Mouse (Mus musculus): ENCODE measurements around the gene Bicral.

DNA sequence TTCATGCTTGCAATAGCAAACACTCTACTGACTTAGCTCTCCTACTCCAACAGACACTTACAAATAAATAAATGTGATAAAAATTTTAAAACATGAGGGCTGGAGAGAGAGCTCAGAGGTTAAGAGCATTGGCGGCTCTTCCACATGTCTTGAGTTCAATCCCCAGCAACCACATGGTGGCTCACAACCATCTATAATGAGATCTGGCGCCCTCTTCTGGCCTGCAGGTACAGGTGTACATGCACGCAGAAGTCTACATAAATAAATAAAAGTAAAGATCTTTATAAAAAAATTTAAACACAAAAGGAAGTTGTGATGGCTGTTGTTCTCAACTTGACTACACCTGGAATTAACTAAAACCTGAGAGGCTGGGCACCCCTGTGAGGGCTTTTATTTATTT lies 17.3 kb upstream of the Bicral start:
- no peak for TF ChIP-seq EP300 (IDR thresholded peaks at IDR 0.05; ENCODE audit: low read depth)
- TF ChIP-seq CTCF (IDR thresholded peaks at IDR 0.05; ENCODE audit: low read depth) = peak; percentile 64

All from liver, postnatal 0 days (tissue).